In the genomic region with DNA sequence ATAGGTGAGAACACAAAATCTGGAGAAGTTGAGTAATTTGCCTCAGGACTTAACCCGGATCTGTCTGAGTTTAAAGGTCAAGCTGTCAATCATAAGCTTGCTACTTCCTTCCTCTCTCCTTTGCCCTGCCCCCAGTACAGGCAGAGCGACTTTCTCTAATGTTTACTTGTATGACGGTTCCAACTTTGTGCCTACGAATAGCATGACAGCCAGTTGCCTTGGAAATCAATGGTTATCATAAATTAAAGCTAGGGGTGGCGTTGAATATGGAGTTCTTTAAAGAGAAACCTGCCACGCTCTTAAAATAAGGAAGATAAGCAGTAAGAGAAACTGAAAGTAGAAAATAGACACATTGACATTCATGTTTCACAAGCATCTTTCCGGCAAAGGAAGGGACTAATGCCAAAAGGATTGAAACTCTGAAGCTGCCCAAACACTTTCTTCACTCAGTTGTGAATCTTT, we compare ENCODE assay signal across 7 mouse cellular contexts. TPM values are rescaled to one million over a fixed set of nuclear protein-coding genes. Genes with fewer than 3 reads are reported as not detected.
A peak's percentile ranks its signal among the peaks of the same experiment; 100 is the strongest.
DNase-seq lines count a peak whose midpoint lies in the region; ATAC-seq and TF ChIP-seq lines count a peak whose summit lies in the region.

No protein-coding gene starts in this region.

- no peaks in the 10 kb centered on the region for H3K36me3 ChIP-seq in kidney, adult 2 months (ENCODE audit: control insufficient read depth, insufficient read depth, low read length)
- no peaks in the 10 kb centered on the region for H3K36me3 ChIP-seq in macrophage (ENCODE audit: inconsistent target)
- H3K36me3 ChIP-seq in forebrain, embryonic 10.5 days (replicated peaks) = no peaks in the 10 kb centered on the region

- H3K4me3 ChIP-seq in kidney, adult 2 months (ENCODE audit: insufficient read depth, low read depth, low read length) = peak overlapping the region; percentile 56
- peak overlapping the region; percentile 41 for H3K4me3 ChIP-seq in macrophage (ENCODE audit: inconsistent target)
- H3K4me3 ChIP-seq in forebrain, embryonic 10.5 days = no peak overlapping the region

- no peaks in the 10 kb centered on the region for H3K9me3 ChIP-seq in forebrain, embryonic 10.5 days

- peak overlapping the region; percentile 94 for H3K27ac ChIP-seq in kidney, adult 2 months (ENCODE audit: insufficient read depth, low read depth, low read length)
- peak overlapping the region; percentile 76 for H3K27ac ChIP-seq in macrophage
- no peak overlapping the region for H3K27ac ChIP-seq in forebrain, embryonic 10.5 days

- 4% methylated on average over 7 of the region's 7 CpGs for WGBS in kidney, adult 2 months
- WGBS in macrophage (ENCODE audit: missing documents) = 1% methylated on average over 7 of the region's 7 CpGs
- WGBS in forebrain, embryonic 10.5 days = 91% methylated on average over 7 of the region's 7 CpGs

- no peaks in the 10 kb centered on the region for H3K27me3 ChIP-seq in kidney, adult 2 months (replicated peaks; ENCODE audit: control insufficient read depth, insufficient read depth, low read length)
- no peaks in the 10 kb centered on the region for H3K27me3 ChIP-seq in forebrain, embryonic 10.5 days (ENCODE audit: poor library complexity, severe bottlenecking)

- H3K79me2 ChIP-seq in macrophage (ENCODE audit: inconsistent target) = no peaks in the 10 kb centered on the region

- ATAC-seq in CD4-positive, CD25-positive, alpha-beta regulatory T cell, adult 4 months = peak; percentile 93
- ATAC-seq in activated CD4-positive, CD25-positive, alpha-beta regulatory T cell, adult 4 months = peak; percentile 96

- TF ChIP-seq CTCF in kidney, adult 2 months (conservative IDR thresholded peaks at IDR 0.05; ENCODE audit: insufficient read depth, insufficient read length, low read depth, low read length) = no peak

- no peak for TF ChIP-seq POLR2A in kidney, adult 2 months (IDR thresholded peaks at IDR 0.05; ENCODE audit: low read depth, low read length)

- DNase-seq in kidney, adult 2 months = peak; percentile 86
- peak; percentile 33 for DNase-seq in yolk sac, embryonic 10.5 days (ENCODE audit: low spot score)
- no peak for DNase-seq in layer of hippocampus, adult 18-20 months (ENCODE audit: low spot score in 2 of 2)
- no peak for DNase-seq in forebrain, embryonic 10.5 days (ENCODE audit: extremely low spot score, low spot score)

- peaks cover 25% of the 10 kb centered on the region for H3K4me1 ChIP-seq in kidney, adult 2 months (ENCODE audit: control insufficient read depth, insufficient read depth, low read length)
- H3K4me1 ChIP-seq in forebrain, embryonic 10.5 days = peaks cover 20% of the 10 kb centered on the region

RNA-seq across cellular contexts. Expression of a gene that starts 18.5 kb away (rescaled TPM):
- 10 to 100 TPM; 23.1 to 39.0 TPM for polyA plus RNA-seq in CD4-positive, CD25-positive, alpha-beta regulatory T cell, adult 4 months (2017; shearing (Covaris generic))
- polyA plus RNA-seq in activated CD4-positive, CD25-positive, alpha-beta regulatory T cell, adult 4 months (2017; shearing (Covaris generic)) = 10 to 100 TPM; 26.7 to 38.3 TPM
- polyA plus RNA-seq in kidney, adult 2 months (2012; rRNA removed) = 25.0 and 27.0 TPM in 2 replicates
- 100 to 1,000 TPM in 12 of 26 experiments, 10 to 100 TPM in 14; 29.0 to 143 (median 86.4) TPM for total RNA-seq in macrophage (2018; cell fraction: chromatin; rRNA removed)
- total RNA-seq in macrophage (2018; cell fraction: cytosol; rRNA removed) = 10 to 100 TPM; 41.8 to 72.5 (median 57.5) TPM
- total RNA-seq in macrophage (2018; cell fraction: nucleus; rRNA removed) = 100 to 1,000 TPM in 2 of 26 experiments, 10 to 100 TPM in 24; 32.3 to 124 (median 65.5) TPM
- 25.1 to 51.3 TPM (median 32.1 TPM) in 3 replicates for polyA plus RNA-seq in macrophage (2018)
- total RNA-seq in layer of hippocampus, adult 18-20 months (2021) = 10 to 100 TPM; 67.0 to 67.5 TPM
- 88.7 and 98.5 TPM in 2 replicates for polyA plus RNA-seq in forebrain, embryonic 10.5 days (2016; fragmentation: Nextera tagmentation; extraction: Ambion mirVana)

RNA-seq across cellular contexts. Expression of a gene that starts 39.7 kb away (rescaled TPM):
- not detected for polyA plus RNA-seq in CD4-positive, CD25-positive, alpha-beta regulatory T cell, adult 4 months (2017; shearing (Covaris generic))
- not detected for polyA plus RNA-seq in activated CD4-positive, CD25-positive, alpha-beta regulatory T cell, adult 4 months (2017; shearing (Covaris generic))
- polyA plus RNA-seq in kidney, adult 2 months (2012; rRNA removed) = not detected in 2 replicates
- total RNA-seq in macrophage (2018; cell fraction: chromatin; rRNA removed) = not detected
- total RNA-seq in macrophage (2018; cell fraction: cytosol; rRNA removed) = not detected
- total RNA-seq in macrophage (2018; cell fraction: nucleus; rRNA removed) = not detected
- polyA plus RNA-seq in macrophage (2018) = not detected in 3 replicates
- not detected for total RNA-seq in layer of hippocampus, adult 18-20 months (2021)
- polyA plus RNA-seq in forebrain, embryonic 10.5 days (2016; fragmentation: Nextera tagmentation; extraction: Ambion mirVana) = not detected in 2 replicates

Comparison
In these comparisons a context has a peak if more than half of its experiments do, and no peak if none do; other contexts are left out.
1. DNase-seq: peak in kidney, adult 2 months (single experiment) and yolk sac, embryonic 10.5 days (single experiment); none in layer of hippocampus, adult 18-20 months (0 of 2) and forebrain, embryonic 10.5 days (single experiment).